Mouse (Mus musculus): ENCODE measurements at regions not wholly inside any gene's neighbourhood (a gene's known extent, or its start where the extent isn't known, plus 50 kb on each side); places are given as distances from the start of the nearest gene placed in this dataset.
A peak's percentile ranks its signal among the peaks of the same experiment; 100 is the strongest.

GRCm38 (mm10) chr19:6633400-6633799 is 90.6 kb upstream of the Slc22a12 start:
- ATAC-seq (ENCODE audit: low FRiP score, low TSS enrichment), result no peak
- WGBS, result 40% methylated on average over 10 of the region's 10 CpGs

DNA sequence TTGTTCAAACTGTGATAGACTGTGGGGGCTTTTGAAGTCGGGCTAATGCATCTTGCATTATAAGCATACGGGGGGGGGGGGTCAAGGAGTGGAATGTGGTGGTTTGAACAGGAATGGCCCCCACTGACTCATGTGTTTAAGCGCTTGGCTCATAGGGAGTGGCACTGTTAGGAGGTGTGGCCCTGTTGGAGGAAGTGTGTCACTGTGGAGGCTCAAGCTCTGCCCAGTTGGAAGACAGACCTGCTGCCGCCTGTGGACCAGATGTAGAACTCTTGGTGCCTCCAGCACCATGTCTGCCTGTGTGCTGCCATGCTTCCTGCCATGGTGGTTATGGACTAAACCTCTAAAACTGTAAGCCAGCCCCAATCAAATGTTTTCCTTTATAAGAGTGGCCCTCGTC is 89.0 kb upstream of the Slc22a12 start:
- ATAC-seq (ENCODE audit: low FRiP score, low TSS enrichment) (peak; percentile 53), DNase-seq (ENCODE audit: low spot score) (no peak)
- Histone ChIP-seq H3K9ac (ENCODE audit: low read length) (no peak overlapping the region), H3K27ac (replicated peaks) (no peak overlapping the region), H3K4me3 (ENCODE audit: low read depth, low read length) (no peak overlapping the region), H3K4me2 (replicated peaks; ENCODE audit: low read depth) (no peak overlapping the region), H3K27me3 (ENCODE audit: control insufficient read depth, insufficient read depth, low read length) (no peaks in the 10 kb centered on the region), H3K9me3 (ENCODE audit: control insufficient read depth, low read length) (no peaks in the 10 kb centered on the region), H3K36me3 (ENCODE audit: control insufficient read depth, insufficient read depth, low read length) (no peaks in the 10 kb centered on the region), H3K4me1 (replicated peaks; ENCODE audit: control insufficient read depth, insufficient read depth) (no peaks in the 10 kb centered on the region)
- TF ChIP-seq CTCF (IDR thresholded peaks at IDR 0.05; ENCODE audit: low read depth) (no peak), EP300 (optimal IDR thresholded peaks at IDR 0.05) (no peak)
- WGBS, result 69% methylated on average over 5 of the region's 5 CpGs

More at GRCm38 (mm10) chr19:6633400-6633799, 90.6 kb upstream of the Slc22a12 start:
- Histone ChIP-seq H3K4me3 (ENCODE audit: low read depth, low read length) (no peak overlapping the region), H3K27ac (replicated peaks) (no peak overlapping the region), H3K9me3 (ENCODE audit: control insufficient read depth, low read length) (no peaks in the 10 kb centered on the region), H3K4me1 (replicated peaks; ENCODE audit: control insufficient read depth, insufficient read depth) (no peaks in the 10 kb centered on the region), H3K4me2 (replicated peaks; ENCODE audit: low read depth) (no peak overlapping the region), H3K9ac (ENCODE audit: low read length) (no peak overlapping the region), H3K27me3 (ENCODE audit: control insufficient read depth, insufficient read depth, low read length) (no peaks in the 10 kb centered on the region), H3K36me3 (ENCODE audit: control insufficient read depth, insufficient read depth, low read length) (no peaks in the 10 kb centered on the region)
- no peak for DNase-seq (ENCODE audit: low spot score)
- TF ChIP-seq CTCF (IDR thresholded peaks at IDR 0.05; ENCODE audit: low read depth) (no peak), EP300 (optimal IDR thresholded peaks at IDR 0.05) (no peak)

GRCm38 (mm10) chr19:6630613-6630940 is 87.7 kb upstream of the Slc22a12 start:
- Histone ChIP-seq H3K4me1 (replicated peaks; ENCODE audit: control insufficient read depth, insufficient read depth) (no peaks in the 10 kb centered on the region), H3K36me3 (ENCODE audit: control insufficient read depth, insufficient read depth, low read length) (no peaks in the 10 kb centered on the region), H3K4me2 (replicated peaks; ENCODE audit: low read depth) (no peak overlapping the region), H3K4me3 (ENCODE audit: low read depth, low read length) (no peak overlapping the region), H3K9me3 (ENCODE audit: control insufficient read depth, low read length) (no peaks in the 10 kb centered on the region), H3K9ac (ENCODE audit: low read length) (no peak overlapping the region), H3K27me3 (ENCODE audit: control insufficient read depth, insufficient read depth, low read length) (no peaks in the 10 kb centered on the region), H3K27ac (replicated peaks) (no peak overlapping the region)
- DNase-seq (ENCODE audit: low spot score) (no peak), ATAC-seq (ENCODE audit: low FRiP score, low TSS enrichment) (no peak)
- WGBS, result 76% methylated on average over 4 of the region's 4 CpGs
- TF ChIP-seq CTCF (IDR thresholded peaks at IDR 0.05; ENCODE audit: low read depth) (no peak), EP300 (optimal IDR thresholded peaks at IDR 0.05) (no peak)

GRCm38 (mm10) chr19:6629911-6630612 is 87.2 kb upstream of the Slc22a12 start:
- WGBS, result 85% methylated on average over 9 of the region's 9 CpGs
- ATAC-seq (ENCODE audit: low FRiP score, low TSS enrichment) (peak; percentile 81), DNase-seq (ENCODE audit: low spot score) (no peak)
- no peaks in the 10 kb centered on the region for H3K36me3 ChIP-seq (ENCODE audit: control insufficient read depth, insufficient read depth, low read length)
- H3K9me3 ChIP-seq (ENCODE audit: control insufficient read depth, low read length), result no peaks in the 10 kb centered on the region
- H3K27ac ChIP-seq (replicated peaks), result no peak overlapping the region
- H3K27me3 ChIP-seq (ENCODE audit: control insufficient read depth, insufficient read depth, low read length), result no peaks in the 10 kb centered on the region
- H3K4me2 ChIP-seq (replicated peaks; ENCODE audit: low read depth), result no peak overlapping the region
- H3K4me3 ChIP-seq (ENCODE audit: low read depth, low read length), result no peak overlapping the region
- H3K9ac ChIP-seq (ENCODE audit: low read length), result no peak overlapping the region
- H3K4me1 ChIP-seq (replicated peaks; ENCODE audit: control insufficient read depth, insufficient read depth), result no peaks in the 10 kb centered on the region
- no peak for TF ChIP-seq CTCF (IDR thresholded peaks at IDR 0.05; ENCODE audit: low read depth)
- no peak for TF ChIP-seq EP300 (optimal IDR thresholded peaks at IDR 0.05)

DNA sequence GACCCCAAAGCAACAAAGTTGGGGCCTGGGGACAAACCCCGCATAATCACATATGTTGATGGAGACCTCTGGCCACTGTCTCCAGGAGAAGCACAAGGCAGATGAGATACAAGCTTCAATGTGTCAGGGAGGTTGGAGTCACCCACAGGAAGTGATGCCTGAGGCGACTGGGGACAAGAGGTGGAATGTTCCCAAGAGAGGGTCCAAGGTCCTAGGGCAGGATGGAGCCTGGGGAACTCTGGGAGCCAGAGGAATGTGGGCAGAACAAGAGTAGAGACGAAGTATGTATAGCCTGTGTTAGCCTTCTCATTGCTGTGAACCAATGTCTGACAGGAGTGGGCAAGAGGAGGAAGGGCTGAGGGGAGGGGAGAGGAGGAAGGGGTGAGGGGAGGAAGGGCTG is 82.7 kb upstream of the Slc22a12 start:
- Histone ChIP-seq H3K9me3 (ENCODE audit: control insufficient read depth, low read length) (no peaks in the 10 kb centered on the region), H3K4me2 (replicated peaks; ENCODE audit: low read depth) (no peak overlapping the region), H3K9ac (ENCODE audit: low read length) (no peak overlapping the region), H3K4me1 (replicated peaks; ENCODE audit: control insufficient read depth, insufficient read depth) (no peaks in the 10 kb centered on the region), H3K4me3 (ENCODE audit: low read depth, low read length) (no peak overlapping the region), H3K36me3 (ENCODE audit: control insufficient read depth, insufficient read depth, low read length) (no peaks in the 10 kb centered on the region), H3K27ac (replicated peaks) (no peak overlapping the region), H3K27me3 (ENCODE audit: control insufficient read depth, insufficient read depth, low read length) (no peaks in the 10 kb centered on the region)
- DNase-seq (ENCODE audit: low spot score), result no peak
- WGBS, result 65% methylated on average over 3 of the region's 3 CpGs
- no peak for TF ChIP-seq EP300 (optimal IDR thresholded peaks at IDR 0.05)
- no peak for TF ChIP-seq CTCF (IDR thresholded peaks at IDR 0.05; ENCODE audit: low read depth)
- ATAC-seq (ENCODE audit: low FRiP score, low TSS enrichment), result peak; percentile 56; the same call in 1 of the 2 replicates

GRCm38 (mm10) chr19:6621023-6621422 is 78.2 kb upstream of the Slc22a12 start:
- Histone ChIP-seq H3K36me3 (ENCODE audit: control insufficient read depth, insufficient read depth, low read length) (no peaks in the 10 kb centered on the region), H3K9me3 (ENCODE audit: control insufficient read depth, low read length) (no peaks in the 10 kb centered on the region), H3K4me3 (ENCODE audit: low read depth, low read length) (no peak overlapping the region), H3K27me3 (ENCODE audit: control insufficient read depth, insufficient read depth, low read length) (no peaks in the 10 kb centered on the region), H3K27ac (replicated peaks) (no peak overlapping the region), H3K4me2 (replicated peaks; ENCODE audit: low read depth) (no peak overlapping the region), H3K4me1 (replicated peaks; ENCODE audit: control insufficient read depth, insufficient read depth) (no peaks in the 10 kb centered on the region), H3K9ac (ENCODE audit: low read length) (no peak overlapping the region)
- TF ChIP-seq EP300 (optimal IDR thresholded peaks at IDR 0.05), result no peak
- ATAC-seq (ENCODE audit: low FRiP score, low TSS enrichment) (no peak), DNase-seq (ENCODE audit: low spot score) (no peak)
- WGBS, result 72% methylated on average over 6 of the region's 6 CpGs
